Mouse (Mus musculus): ENCODE results near the gene Gramd4.

DNA sequence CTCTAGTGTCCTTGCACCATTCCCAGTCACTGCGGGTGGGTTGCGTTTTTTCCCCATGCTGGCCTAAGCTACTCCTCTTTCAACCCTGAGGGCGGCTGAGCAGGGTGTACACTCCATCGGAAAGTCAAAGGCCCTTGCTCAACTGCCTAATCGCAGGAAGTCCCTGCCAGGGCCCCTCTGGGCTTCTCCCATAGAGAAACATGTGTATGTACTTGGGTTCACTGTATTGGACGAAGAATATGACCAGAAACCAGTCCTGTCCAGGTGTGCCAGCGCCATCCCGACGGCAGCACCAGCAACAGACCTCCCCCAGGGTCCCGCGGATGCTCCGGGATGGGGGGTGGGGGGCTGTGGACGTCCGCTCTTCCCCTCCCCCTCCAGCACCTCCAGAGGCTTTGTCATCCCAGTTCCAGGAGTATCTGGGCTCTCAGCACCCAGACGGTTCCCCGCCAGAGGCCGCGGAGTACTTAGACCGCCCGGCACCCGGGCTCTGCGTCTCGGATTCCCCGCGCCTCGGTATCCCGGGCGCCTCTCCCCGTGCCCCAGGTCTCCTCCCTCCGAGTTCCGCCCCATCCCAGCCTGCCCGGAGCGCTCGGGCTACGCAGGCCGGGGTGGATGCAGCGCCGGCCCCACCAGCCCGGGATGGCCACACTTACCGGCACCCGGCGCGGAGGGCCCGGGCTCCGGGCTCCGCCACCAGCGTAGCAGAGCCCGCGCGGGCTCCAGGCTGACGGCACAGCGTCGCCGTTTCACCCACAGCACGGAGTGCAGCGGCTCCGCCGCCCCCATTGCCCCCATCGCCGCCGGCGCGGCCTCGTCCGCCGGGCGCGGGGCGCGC lies 127.6 kb downstream of the Gramd4 start:
- TF ChIP-seq CTCF (IDR thresholded peaks at IDR 0.05; ENCODE audit: borderline replicate concordance, insufficient read depth, low read depth, low read length) (no peak), POLR2A (IDR thresholded peaks at IDR 0.05; ENCODE audit: borderline replicate concordance, insufficient read depth, low read length) (no peak)

Data from cerebellum, adult 2 months (tissue).